Mouse (Mus musculus) ovary, postnatal 36 days (tissue): ENCODE measurements at regions not wholly inside any gene's neighbourhood (a gene's known extent, or its start where the extent isn't known, plus 50 kb on each side); places are given as distances from the start of the nearest gene placed in this dataset.

Source experiments
- DNase-seq: peaks from one replicate; pipeline ENCODE4 v3.0.0; 2022; ENCODE audit warnings: low spot score, mixed read lengths

- DNase-seq, result no peak
Measured at GRCm38 (mm10) chr13:69294483-69294882, 239.1 kb upstream of the Nsun2 start.

- DNase-seq, result no peak
Measured at GRCm38 (mm10) chr13:69303316-69303715, 230.2 kb upstream of the Nsun2 start.

- DNase-seq, result no peak
Measured at GRCm38 (mm10) chr13:69330412-69331000, 203.0 kb upstream of the Nsun2 start.

- no peak for DNase-seq
Measured at GRCm38 (mm10) chr13:69331537-69332435, 201.8 kb upstream of the Nsun2 start.

DNA sequence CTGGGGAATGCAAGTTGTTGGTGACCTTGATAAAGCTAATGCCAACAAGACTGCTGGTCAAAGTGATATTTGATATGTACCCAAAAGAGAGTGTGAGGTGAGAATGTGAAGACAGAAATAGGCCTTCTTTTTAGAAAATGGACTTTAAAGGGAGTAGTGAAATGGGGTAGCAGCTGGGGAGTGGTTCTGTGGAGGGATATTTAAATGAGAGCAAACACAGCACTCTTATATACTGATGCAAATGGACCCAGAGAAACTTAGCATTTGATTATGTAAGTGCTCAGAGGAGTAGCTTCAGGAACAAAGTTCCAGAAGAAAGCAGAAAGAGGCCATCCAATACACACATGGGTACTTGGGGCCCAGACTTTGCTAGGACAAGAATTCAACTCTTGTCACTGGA, 189.7 kb upstream of the Nsun2 start:
- no peak for DNase-seq

DNA sequence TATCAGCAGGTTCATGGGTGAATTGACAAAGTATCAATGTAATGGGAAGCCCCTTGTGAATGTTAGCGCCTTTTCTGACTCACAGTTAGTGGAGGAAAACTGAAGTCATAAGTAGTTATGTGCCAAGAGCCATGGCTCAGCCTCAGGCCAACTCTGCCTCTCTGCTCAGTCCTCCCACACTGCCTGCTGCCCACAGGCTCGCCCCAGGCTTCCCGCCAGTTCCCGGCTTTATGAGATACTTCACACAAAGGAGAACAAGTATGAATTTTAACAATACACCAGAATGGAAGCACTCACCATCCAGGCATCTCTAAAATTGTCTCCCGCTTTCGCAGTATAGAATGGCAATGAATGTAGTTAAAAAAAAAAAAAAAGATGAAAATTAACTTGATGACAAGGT, 176.1 kb upstream of the Nsun2 start:
- peak; percentile 18 for DNase-seq

GRCm38 (mm10) chr13:69365880-69366490, 167.6 kb upstream of the Nsun2 start:
- no peak for DNase-seq

DNA sequence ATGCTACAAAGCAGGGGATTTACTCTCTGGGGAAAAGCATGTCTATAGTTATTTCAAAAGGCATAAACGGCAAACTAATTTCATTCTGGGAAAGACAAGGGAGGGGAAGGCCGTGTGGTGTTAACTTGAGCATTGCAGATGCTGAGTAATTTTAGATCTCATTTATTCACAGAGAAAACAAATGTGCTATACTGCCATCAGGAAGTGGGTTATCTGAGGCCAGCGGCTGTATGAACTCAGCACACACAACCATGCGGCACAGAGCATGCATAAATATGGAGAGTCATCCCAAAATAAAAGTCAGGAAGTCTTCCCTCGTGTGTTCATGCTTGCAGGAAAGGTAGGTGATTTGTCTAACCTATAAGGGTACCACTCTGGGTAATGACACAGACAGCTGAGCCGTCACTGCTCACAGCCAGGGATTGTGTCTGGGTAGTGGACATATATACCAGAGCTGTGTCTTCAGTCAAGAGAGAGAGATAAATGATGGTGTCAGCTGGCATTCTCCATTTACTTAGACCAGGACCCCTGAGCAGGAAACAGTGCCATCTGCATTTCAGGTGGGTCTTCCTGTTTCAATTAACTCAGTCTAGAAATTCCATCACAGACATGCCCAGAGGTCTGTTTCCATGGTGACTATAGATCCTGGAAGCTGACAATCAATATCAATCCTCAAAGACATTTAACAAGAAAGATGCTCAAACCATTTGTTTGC, 160.3 kb upstream of the Nsun2 start:
- DNase-seq, result no peak

- DNase-seq, result no peak
Measured at GRCm38 (mm10) chr13:69373816-69374142, 159.8 kb upstream of the Nsun2 start.

DNA sequence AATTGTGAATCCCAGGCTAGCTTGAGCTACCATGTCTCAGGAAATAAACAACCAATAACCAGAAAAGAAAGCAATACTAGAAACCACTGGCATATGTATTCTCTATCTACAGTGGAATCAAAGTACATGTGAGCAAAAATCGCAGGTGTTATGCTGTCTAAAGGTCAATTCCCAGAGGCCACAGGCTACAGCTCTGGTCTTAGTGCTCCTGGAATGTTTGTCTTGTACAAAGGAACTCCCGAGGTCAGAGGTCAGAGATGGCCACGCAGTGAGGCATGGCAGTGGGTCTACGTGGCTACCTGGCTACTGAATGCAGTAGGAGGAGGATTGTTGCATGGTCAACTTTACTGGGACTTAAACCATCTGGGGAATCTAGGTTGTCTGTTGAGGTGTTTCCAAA, 153.1 kb upstream of the Nsun2 start:
- DNase-seq, result no peak

- DNase-seq, result no peak
Measured at GRCm38 (mm10) chr13:69384767-69385166, 148.8 kb upstream of the Nsun2 start.

- DNase-seq, result no peak
Measured at GRCm38 (mm10) chr13:69392917-69393827, 140.4 kb upstream of the Nsun2 start.

GRCm38 (mm10) chr13:69394544-69394943, 139.0 kb upstream of the Nsun2 start:
- no peak for DNase-seq

DNA sequence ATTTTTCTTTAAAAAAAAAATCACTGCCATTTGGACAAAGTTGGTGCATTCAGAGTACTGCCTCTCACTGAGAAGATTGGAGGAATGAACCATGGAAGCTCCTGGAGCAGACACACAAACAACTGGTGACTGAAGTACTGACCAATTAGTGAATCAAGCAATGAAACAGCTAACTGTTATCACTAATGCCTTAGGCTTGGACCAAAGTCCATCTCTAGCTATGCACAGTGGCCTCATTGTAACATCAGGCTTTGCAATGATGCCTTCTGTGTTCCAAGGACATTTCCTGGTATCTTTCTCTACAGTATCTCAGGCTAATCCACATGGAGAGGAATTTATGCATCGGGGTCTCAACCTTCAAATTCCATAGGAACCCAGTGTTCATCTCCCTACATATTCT, 123.2 kb upstream of the Nsun2 start:
- no peak for DNase-seq

DNA sequence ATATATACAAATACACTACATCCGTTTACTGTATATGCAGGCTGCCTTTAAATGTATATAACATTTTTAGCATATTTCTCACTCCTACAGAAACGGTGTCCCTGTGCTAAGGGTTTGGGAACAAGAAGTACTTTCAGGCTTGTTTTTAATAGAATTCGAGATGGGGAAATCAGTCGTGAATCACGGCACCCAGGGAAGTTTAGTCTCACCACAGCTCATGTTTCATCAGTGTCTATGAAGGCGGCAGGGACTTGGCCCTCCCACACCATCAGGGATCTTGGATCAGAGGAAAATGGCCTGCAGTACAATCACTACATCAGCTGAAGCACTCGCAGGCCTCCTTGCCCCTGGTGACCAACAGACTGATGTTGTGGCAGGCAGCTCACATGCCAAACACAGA, 118.7 kb upstream of the Nsun2 start:
- DNase-seq, result no peak

GRCm38 (mm10) chr13:69416726-69417125, 116.8 kb upstream of the Nsun2 start:
- DNase-seq, result no peak

GRCm38 (mm10) chr13:69417855-69418478, 115.6 kb upstream of the Nsun2 start:
- DNase-seq, result no peak

GRCm38 (mm10) chr13:69420166-69420565, 113.4 kb upstream of the Nsun2 start:
- DNase-seq, result no peak

GRCm38 (mm10) chr13:69421966-69422365, 111.6 kb upstream of the Nsun2 start:
- no peak for DNase-seq

DNA sequence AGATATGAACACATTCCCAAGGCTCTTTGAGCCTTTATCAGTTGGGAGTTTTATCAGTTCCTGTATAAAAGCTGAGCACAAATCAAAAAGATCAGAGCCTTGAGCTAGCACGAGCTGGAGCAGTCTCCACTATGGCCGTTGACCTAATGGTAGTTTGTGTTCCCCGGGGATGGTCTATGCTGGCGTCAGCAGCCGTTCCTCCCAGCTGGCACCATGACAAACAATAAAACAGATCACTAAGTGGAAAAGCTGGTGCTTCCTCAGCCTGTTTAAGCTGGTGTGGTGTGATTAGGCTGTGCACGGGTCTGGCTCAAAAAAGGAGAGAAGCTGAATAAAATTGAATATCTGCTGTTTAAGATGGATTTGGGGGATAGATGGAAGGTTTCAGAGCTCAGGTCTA, 107.4 kb upstream of the Nsun2 start:
- no peak for DNase-seq

- no peak for DNase-seq
Measured at GRCm38 (mm10) chr13:69429596-69429995, 104.0 kb upstream of the Nsun2 start.
